Comparison of ENCODE assay signal across 13 mouse cellular contexts in the genomic region with DNA sequence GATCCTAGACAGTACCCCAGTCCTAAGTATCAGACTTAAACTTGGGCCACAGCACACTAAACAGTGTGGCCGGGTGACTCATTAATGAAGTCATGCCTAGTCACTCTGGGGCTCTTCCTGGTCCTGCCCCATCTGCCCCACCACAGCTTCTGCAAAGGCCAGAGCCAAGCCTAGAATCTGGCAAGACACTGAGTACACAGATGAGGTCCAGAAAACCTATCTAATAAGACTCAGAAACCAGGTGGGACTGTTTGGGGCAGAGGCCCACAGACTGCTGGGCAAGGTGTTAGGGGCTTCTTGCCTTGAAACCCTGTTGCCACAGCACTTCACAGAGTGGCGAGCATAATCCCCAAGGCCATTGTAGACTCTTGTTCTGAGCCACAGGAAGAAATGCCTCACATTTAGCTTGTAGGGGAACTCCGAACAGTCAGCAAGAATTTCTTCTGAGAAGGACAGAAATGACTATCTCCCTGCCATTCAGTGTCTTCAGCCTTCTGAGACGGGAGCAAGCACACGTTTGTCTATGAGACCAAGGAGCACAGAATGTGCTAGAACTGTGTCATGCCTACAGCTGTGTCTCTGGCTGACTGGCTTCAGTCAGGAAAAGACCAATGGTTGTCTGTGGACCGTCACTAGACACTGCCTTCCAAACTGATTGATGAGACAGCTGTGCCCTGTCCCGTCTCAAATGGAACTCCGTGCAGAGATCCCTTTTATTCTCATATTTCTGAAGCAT. TPM values are rescaled to one million over a fixed set of nuclear protein-coding genes. Genes with fewer than 3 reads are reported as not detected.
DNase-seq lines count a peak whose midpoint lies in the region; ATAC-seq and TF ChIP-seq lines count a peak whose summit lies in the region.
"Had no signal": no experiment of that assay in that cellular context is flagged by ENCODE, and none has a peak within 500 bp of the region (broad histone marks: within the 10 kb centered on the region; RNA-seq: fewer than 3 reads in every experiment).

No protein-coding gene starts in this region.

- no peak overlapping the region for H3K4me2 ChIP-seq in heart, embryonic 11.5 days
- H3K4me2 ChIP-seq in forebrain, embryonic 15.5 days (replicated peaks): no peak overlapping the region
- H3K4me2 ChIP-seq: forebrain, embryonic 13.5 days; heart, embryonic 15.5 days; neural tube, embryonic 13.5 days had no signal

- no peak for ATAC-seq in heart, embryonic 11.5 days (replicated peaks; ENCODE audit: insufficient number of reproducible peaks, low FRiP score, low TSS enrichment)
- peak; percentile 42 for ATAC-seq in megakaryocyte progenitor cell, adult 5-6 weeks (replicated peaks; ENCODE audit: poor library complexity)
- ATAC-seq in forebrain, embryonic 15.5 days (replicated peaks): no peak
- ATAC-seq: forebrain, embryonic 13.5 days had no signal

- H3K9me3 ChIP-seq in heart, embryonic 11.5 days (replicated peaks; ENCODE audit: control insufficient read depth, low read length): no peaks in the 10 kb centered on the region
- no peaks in the 10 kb centered on the region for H3K9me3 ChIP-seq in forebrain, embryonic 15.5 days
- H3K9me3 ChIP-seq: forebrain, embryonic 13.5 days; heart, embryonic 15.5 days; neural tube, embryonic 13.5 days had no signal

- no peak overlapping the region for H3K4me3 ChIP-seq in heart, embryonic 11.5 days (ENCODE audit: low read depth, low read length)
- H3K4me3 ChIP-seq in bone marrow macrophage, adult 2 months (ENCODE audit: insufficient read depth, low read length): no peak overlapping the region
- H3K4me3 ChIP-seq in forebrain, embryonic 15.5 days: no peak overlapping the region
- H3K4me3 ChIP-seq: forebrain, embryonic 13.5 days; heart, embryonic 15.5 days; neural tube, embryonic 13.5 days had no signal

- no peak overlapping the region for H3K9ac ChIP-seq in heart, embryonic 11.5 days (ENCODE audit: low read depth, low read length)
- H3K9ac ChIP-seq in forebrain, embryonic 15.5 days (replicated peaks): no peak overlapping the region
- H3K9ac ChIP-seq: forebrain, embryonic 13.5 days; heart, embryonic 15.5 days; neural tube, embryonic 13.5 days had no signal

- H3K27ac ChIP-seq in heart, embryonic 11.5 days (ENCODE audit: low read depth, low read length): no peak overlapping the region
- peak overlapping the region; percentile 80 for H3K27ac ChIP-seq in bone marrow macrophage, adult 2 months (ENCODE audit: insufficient read depth, low read depth, low read length)
- no peak overlapping the region for H3K27ac ChIP-seq in forebrain, embryonic 15.5 days (replicated peaks)
- H3K27ac ChIP-seq: forebrain, embryonic 13.5 days; heart, embryonic 15.5 days; neural tube, embryonic 13.5 days had no signal

- TF ChIP-seq POLR2A in bone marrow macrophage, adult 2 months (IDR thresholded peaks at IDR 0.05; ENCODE audit: borderline replicate concordance, low read depth, low read length): no peak

- H3K4me1 ChIP-seq in heart, embryonic 11.5 days (ENCODE audit: control insufficient read depth, insufficient read depth, low read length): no peaks in the 10 kb centered on the region; the same call in 1 of the 2 replicates
- peaks cover 72% of the 10 kb centered on the region for H3K4me1 ChIP-seq in bone marrow macrophage, adult 2 months (ENCODE audit: control insufficient read depth, insufficient read depth, low read length)
- H3K4me1 ChIP-seq in forebrain, embryonic 15.5 days: no peaks in the 10 kb centered on the region
- H3K4me1 ChIP-seq: forebrain, embryonic 13.5 days had no signal

- intact Hi-C loops in gastrocnemius, postnatal 14 days (cut with DNase I; ENCODE audit: low total_unique reads): no loop called here

- 74% methylated on average over 8 of the region's 8 CpGs for WGBS in heart, embryonic 11.5 days (ENCODE audit: insufficient replicate concordance)
- 89% methylated on average over 8 of the region's 8 CpGs for WGBS in forebrain, embryonic 15.5 days

- H3K36me3 ChIP-seq in heart, embryonic 11.5 days (ENCODE audit: control insufficient read depth, insufficient read depth, low read length): no peaks in the 10 kb centered on the region
- H3K36me3 ChIP-seq in forebrain, embryonic 15.5 days: no peaks in the 10 kb centered on the region
- H3K36me3 ChIP-seq: heart, embryonic 15.5 days; neural tube, embryonic 13.5 days had no signal

- no peaks in the 10 kb centered on the region for H3K27me3 ChIP-seq in heart, embryonic 11.5 days (ENCODE audit: control insufficient read depth, insufficient read depth, low read length)
- no peaks in the 10 kb centered on the region for H3K27me3 ChIP-seq in forebrain, embryonic 15.5 days
- H3K27me3 ChIP-seq: forebrain, embryonic 13.5 days; heart, embryonic 15.5 days; neural tube, embryonic 13.5 days had no signal

- no peak for TF ChIP-seq CTCF in bone marrow macrophage, adult 2 months (IDR thresholded peaks at IDR 0.05; ENCODE audit: low read depth, low read length)

- DNase-seq in heart, adult 11 months: peak; percentile 96
- peak; percentile 88 for DNase-seq in A20 (ENCODE audit: low read depth, low spot score)
- no peak for DNase-seq in gastrocnemius, postnatal 14 days
- DNase-seq in adrenal gland, postnatal 25 days: no peak
- DNase-seq: left cerebral cortex, postnatal 4 days; thymus, adult 18-20 months had no signal

RNA-seq across cellular contexts. Expression of a gene that starts 49.0 kb away (rescaled TPM):
- polyA plus RNA-seq in heart, embryonic 11.5 days (2014; fragmentation: Nextera tagmentation; extraction: Ambion mirVana): 19.3 and 25.1 TPM in 2 replicates
- polyA plus RNA-seq in bone marrow macrophage, adult 2 months (2012; ENCODE audit: insufficient read depth, insufficient read length, missing spikeins): 24.3 and 26.0 TPM in 2 replicates
- total RNA-seq in megakaryocyte progenitor cell, adult 5-6 weeks (2015): 82.1 and 105 TPM in 2 replicates
- total RNA-seq in megakaryocyte progenitor cell, adult 5-6 weeks (2017): 98.5 and 129 TPM in 2 replicates
- 28.4 and 30.3 TPM in 2 replicates for polyA plus RNA-seq in forebrain, embryonic 15.5 days (2015; fragmentation: Nextera tagmentation; extraction: Ambion mirVana)
- 10 to 100 TPM; 12.6 to 14.2 TPM for total RNA-seq in gastrocnemius, postnatal 14 days (2021)
- total RNA-seq in adrenal gland, postnatal 25 days (2021): 32.8 and 35.5 TPM in 2 replicates

Comparison
In these comparisons a context has a peak if more than half of its experiments do, and no peak if none do; other contexts are left out.
1. DNase-seq: peak in heart, adult 11 months (single experiment) and A20 (single experiment); none in gastrocnemius, postnatal 14 days (single experiment) and adrenal gland, postnatal 25 days (single experiment).